Mouse (Mus musculus): ENCODE results near the gene Dnmt3c. TPM values are rescaled to one million over a fixed set of nuclear protein-coding genes. Genes with fewer than 3 reads are reported as not detected.
"Not testable (repeated sequence)": the region's sequence is repeated elsewhere in the genome, so short reads cannot be mapped to it uniquely, and the experiment has no call there.

Dnmt3c gene
- total RNA-seq, 4 experiments from 2014 or later: not detected

- not testable (repeated sequence) for DNase-seq (ENCODE audit: low spot score in 2 of 2)
These were observed 21.4 kb downstream of the Dnmt3c start for GRCm38 (mm10) chr2:153717861-153718260.

GRCm38 (mm10) chr2:153723098-153723497 lies 26.6 kb downstream of the Dnmt3c start:
- DNase-seq (ENCODE audit: low spot score in 2 of 2): no peak

- DNase-seq (ENCODE audit: low spot score in 2 of 2): no peak
These were observed 28.0 kb downstream of the Dnmt3c start for GRCm38 (mm10) chr2:153724424-153724823.

DNA sequence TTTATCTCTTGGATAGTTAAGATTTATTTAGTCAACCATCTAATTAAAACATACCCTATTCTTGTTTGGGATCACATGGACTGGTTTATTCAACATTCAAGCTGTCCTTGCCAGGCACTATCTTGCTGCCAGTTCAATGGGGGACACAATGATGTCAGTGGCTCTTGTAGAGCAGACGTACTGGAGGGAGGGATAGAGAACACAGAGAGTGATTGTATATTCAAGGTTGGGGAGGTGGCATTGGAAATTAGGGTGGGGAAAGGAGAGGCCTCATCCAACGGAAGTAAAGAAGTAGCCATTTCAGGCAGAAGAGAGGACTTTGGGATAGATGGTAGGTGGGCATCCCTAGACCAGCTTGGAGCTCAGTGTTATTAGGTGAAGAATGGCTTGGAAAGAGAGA lies 28.4 kb downstream of the Dnmt3c start:
- DNase-seq (ENCODE audit: low spot score in 2 of 2): no peak

DNA sequence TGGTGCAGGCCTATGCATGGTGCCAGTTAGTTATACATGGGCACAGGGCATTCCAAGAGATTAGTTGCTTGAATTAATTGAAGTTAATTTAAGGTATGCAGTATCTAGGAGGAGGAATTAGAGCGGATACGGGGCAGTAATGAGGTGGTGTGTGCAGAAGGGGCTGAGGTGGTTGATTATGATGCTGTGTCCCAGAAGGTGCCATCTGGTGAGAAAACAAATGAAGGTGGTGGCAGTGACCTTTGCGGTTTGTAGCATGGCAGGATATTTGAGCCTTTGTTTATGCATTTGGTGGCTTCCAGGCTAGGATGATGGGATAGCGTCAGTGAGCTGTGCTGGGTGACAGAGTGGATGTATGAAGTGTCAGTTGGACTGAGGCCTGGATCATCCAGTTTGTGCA lies 28.8 kb downstream of the Dnmt3c start:
- no peak for DNase-seq (ENCODE audit: low spot score in 2 of 2)

GRCm38 (mm10) chr2:153734033-153734432 lies 37.6 kb downstream of the Dnmt3c start:
- DNase-seq (ENCODE audit: low spot score in 2 of 2): no peak

DNA sequence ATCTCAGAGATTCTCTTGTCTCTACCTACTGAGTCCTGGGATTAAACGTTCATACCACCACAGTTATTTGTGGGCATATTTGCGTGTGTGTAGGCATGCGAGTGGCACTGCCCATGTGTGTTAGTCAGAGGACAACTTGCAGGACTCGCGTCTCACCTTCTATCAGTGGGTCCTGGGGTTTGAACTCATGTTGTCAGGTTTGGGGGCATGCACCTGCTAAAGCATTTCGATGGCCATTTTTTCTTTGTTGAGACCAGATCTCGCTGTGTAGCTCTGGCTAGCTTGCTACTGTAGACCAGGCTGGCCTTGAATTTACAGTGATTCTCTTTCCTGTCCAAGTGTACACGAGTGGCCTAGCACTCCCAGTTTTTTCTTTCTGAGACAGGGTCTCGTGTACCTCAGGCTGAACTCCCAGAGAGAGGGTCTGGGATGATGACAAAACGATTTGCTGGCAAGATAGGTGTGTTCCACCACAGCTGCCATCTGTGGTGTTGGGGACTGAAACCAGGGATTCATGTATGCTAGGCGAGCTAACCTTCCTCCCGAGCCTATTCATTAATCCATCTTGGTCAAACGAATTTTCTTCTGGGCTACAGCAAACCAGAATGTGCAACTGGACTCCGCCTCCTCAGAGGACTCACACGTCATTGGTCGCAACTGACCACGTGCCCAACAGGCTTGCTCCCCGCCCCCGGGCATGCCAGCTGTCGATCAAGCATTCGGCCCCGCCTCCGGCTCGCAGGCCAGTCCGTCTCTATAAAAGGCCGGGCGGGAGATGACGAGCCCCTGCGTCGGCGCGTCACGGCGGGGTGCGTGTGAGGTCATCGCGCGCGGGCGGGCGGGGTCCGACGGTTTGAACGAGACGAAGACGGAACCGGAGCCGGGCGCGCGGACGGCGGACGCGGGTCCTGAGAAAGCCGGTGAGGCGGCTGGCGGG lies 44.3 kb downstream of the Dnmt3c start, which contains the start of gene Mapre1:
Mapre1 (plus strand) TSS at position 775 of the 937 bp plus-strand sequence.
- peak; percentile 96 to 100 for DNase-seq (ENCODE audit: low spot score in 2 of 2)

GRCm38 (mm10) chr2:153741437-153742065 lies 45.1 kb downstream of the Dnmt3c start:
- DNase-seq (ENCODE audit: low spot score in 2 of 2): peak in 1 of 2 experiments; percentile 7

- no peak for DNase-seq (ENCODE audit: low spot score in 2 of 2)
These were observed 51.5 kb downstream of the Dnmt3c start for GRCm38 (mm10) chr2:153747994-153748393.

GRCm38 (mm10) chr2:153750363-153750762 lies 53.9 kb downstream of the Dnmt3c start:
- DNase-seq (ENCODE audit: low spot score in 2 of 2): no peak

DNA sequence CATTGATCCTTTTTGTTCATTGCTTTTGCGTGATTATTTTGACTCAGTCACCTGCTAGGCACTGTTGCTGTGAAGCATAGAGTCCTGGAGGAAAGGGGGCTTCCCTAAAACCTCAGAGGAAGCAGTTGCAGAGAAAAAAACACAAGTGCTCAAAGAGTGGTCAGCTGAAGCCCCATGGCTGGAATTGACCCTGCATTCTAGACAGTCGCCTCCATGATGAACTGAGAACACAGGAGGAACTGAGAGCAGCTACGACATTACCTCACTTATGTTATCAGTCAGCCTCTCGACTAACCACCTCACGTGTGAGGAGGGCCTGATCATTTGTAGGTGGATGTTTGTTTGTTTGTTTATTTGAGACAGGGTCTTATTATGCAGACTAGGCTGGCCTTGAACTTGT lies 65.7 kb downstream of the Dnmt3c start:
- no peak for DNase-seq (ENCODE audit: low spot score in 2 of 2)

DNA sequence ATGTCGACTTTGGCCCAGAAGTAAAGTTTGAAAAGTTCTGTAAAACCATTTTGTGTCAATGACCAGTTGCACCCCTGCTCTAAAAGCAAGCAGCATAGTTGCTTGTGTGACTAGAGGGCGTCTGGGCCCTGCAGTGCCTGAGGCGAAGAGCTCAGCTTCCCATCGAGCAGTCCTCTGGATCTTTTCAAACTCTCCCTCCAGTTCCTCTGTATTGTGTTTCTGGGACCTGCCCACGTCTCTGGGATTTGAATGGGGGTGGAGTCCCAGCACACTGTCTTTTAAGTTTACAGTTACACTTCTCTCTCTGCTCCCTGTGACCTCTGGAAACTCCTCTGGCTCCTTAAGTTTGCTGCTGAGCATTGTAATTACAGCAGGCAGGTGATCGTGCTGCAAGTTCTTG lies 71.0 kb downstream of the Dnmt3c start:
- no peak for DNase-seq (ENCODE audit: low spot score in 2 of 2)

DNA sequence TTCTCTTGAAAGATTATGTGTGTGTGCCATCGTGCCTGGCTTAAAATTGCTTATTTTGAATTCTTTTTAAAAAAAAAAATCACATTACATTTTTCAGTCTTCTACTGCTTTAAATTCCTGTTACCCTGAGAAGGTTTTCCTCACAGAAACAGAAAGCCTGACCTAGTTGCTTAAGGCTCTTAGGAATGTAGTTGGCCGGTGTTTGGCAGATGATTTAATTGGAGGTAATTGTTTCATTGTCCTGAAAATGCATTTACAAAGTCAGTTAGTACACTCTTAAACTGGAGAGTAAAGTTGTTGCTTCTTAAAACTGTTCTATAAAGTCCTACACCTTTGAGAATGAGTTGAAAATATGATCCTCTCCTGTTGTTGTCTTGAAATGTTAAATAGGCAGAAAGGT lies 72.4 kb downstream of the Dnmt3c start:
- no peak for DNase-seq (ENCODE audit: low spot score in 2 of 2)

- DNase-seq (ENCODE audit: low spot score in 2 of 2): no peak
These were observed 76.5 kb downstream of the Dnmt3c start for GRCm38 (mm10) chr2:153772950-153773349.

DNA sequence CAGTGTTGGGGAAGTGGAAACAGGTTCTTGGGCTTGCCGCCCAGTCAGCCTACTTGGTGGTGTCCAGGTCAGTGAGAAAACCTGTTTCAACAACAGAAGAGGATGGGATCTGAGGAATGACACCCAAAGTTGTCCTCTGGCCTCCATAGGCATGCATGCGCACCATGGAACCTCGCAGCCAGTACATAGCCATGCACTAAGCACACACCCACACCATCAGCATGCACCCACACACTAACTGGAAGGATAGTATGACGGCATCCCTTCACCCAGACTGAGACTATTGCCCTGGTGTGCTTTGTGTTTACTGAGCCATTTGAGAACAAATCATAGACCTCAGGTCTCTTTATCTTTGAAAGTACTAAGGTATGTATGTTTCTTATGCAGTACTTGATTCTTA lies 79.0 kb downstream of the Dnmt3c start:
- DNase-seq (ENCODE audit: low spot score in 2 of 2): no peak

DNA sequence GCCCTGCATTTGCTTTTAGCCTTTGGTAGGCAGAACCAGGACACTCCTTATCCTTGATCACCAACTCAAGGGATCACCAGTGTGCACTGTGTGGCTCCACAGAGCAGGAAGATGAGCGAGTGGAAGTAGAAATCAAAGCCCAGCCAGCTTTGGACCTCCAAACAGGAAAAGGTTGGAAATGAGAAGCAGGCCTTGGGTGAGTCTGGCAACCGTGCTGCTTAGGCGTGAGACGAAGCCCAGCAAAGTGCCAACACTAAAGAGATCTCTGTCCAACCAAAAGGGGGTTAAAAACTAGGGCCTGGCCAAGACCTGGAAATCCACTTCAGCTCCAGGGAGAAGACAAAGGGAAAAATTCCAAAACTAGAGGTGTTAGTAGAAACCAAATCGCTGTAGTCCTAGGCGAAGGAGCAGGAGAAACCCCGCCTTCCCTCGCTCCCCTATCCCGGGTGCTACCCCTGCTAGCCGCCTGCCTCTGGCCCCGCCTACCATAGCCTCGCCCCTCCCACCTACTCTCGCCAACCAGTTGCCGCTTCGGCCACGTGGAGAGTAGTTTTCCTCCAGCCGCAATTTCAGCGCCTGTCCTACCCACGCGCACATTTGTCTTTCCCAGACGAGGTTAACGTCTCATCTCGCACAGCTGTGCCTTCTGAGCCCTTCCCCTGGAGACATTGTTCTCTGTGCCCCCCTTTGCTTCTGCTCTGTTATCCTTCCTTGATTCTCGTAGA lies 82.3 kb downstream of the Dnmt3c start:
- peak; percentile 8 to 27 for DNase-seq (ENCODE audit: low spot score in 2 of 2)

Other genes with a start within 250 kb of the Dnmt3c start
- not detected for gene 4930404H24Rik, start 203.9 kb upstream of the Dnmt3c start, total RNA-seq (2022)
- 10 to 100 TPM; 41.1 to 48.9 (median 45.1) TPM for gene Nol4l, start 166.7 kb upstream of the Dnmt3c start, total RNA-seq (2022)
- gene Commd7, start 63.9 kb upstream of the Dnmt3c start, total RNA-seq (2022): 10 to 100 TPM; 26.1 to 31.6 (median 28.6) TPM
- 1 to 10 TPM in 3 of 4 experiments, under 1 TPM in 1; 0.57 to 1.5 (median 1.0) TPM for gene Dnmt3b, start 47.2 kb upstream of the Dnmt3c start, total RNA-seq (2022)
- gene Mapre1, start 44.6 kb downstream of the Dnmt3c start, total RNA-seq (2022): 10 to 100 TPM; 67.5 to 87.9 (median 79.4) TPM
- gene Efcab8, start 83.3 kb downstream of the Dnmt3c start, total RNA-seq (2022): under 1 TPM; 0.19 to 0.54 (median 0.27) TPM
- gene Sun5, start 174.4 kb downstream of the Dnmt3c start, total RNA-seq (2022): not detected
- not detected for gene Bpifb2, start 178.4 kb downstream of the Dnmt3c start, total RNA-seq (2022)
- gene Bpifb6, start 203.7 kb downstream of the Dnmt3c start, total RNA-seq (2022): not detected
- gene Bpifb3, start 221.6 kb downstream of the Dnmt3c start, total RNA-seq (2022): not detected
- gene Bpifb4, start 241.6 kb downstream of the Dnmt3c start, total RNA-seq (2022): not detected